Mouse (Mus musculus) neural tube, embryonic 11.5 days (tissue): Measurements from ENCODE around the gene Adprhl1. TPM values are rescaled to one million over a fixed set of nuclear protein-coding genes. Genes with fewer than 3 reads are reported as not detected.

ENCODE experiments used
- ATAC-seq: fragments of 200-750 bp; cut with Nextera tagmentation; 2 replicates; pipeline ENCODE4 v1.8.0; 2017; ENCODE audit warnings: moderate number of reproducible peaks, mild to moderate bottlenecking, moderate TSS enrichment, moderate library complexity; ENCODE audit not compliant: insufficient read depth, low FRiP score, low TSS enrichment
- DNase-seq: peaks from one replicate; pipeline ENCODE4 v3.0.0-alpha.2; 2015; ENCODE audit warnings: low spot score
- H3K27ac ChIP-seq: fragments of 300-500 bp; sonication (generic); 2 replicates; pipeline ENCODE4 v1.5.1; 2014; ENCODE audit warnings: low read depth, mild to moderate bottlenecking, low read length
- H3K27me3 ChIP-seq: fragments of 300-500 bp; sonication (generic); 2 replicates; pipeline ENCODE4 v1.6.1; 2014; ENCODE audit warnings: mild to moderate bottlenecking, low read length, mixed read lengths; ENCODE audit not compliant: control insufficient read depth, insufficient read depth
- H3K36me3 ChIP-seq: fragments of 300-500 bp; sonication (generic); 2 replicates; pipeline ENCODE4 v1.6.1; 2014; ENCODE audit warnings: mild to moderate bottlenecking, low read length, moderate library complexity, mixed read lengths; ENCODE audit not compliant: control insufficient read depth, insufficient read depth
- H3K4me1 ChIP-seq: fragments of 300-500 bp; sonication (generic); 2 replicates; pipeline ENCODE4 v1.6.1; 2014; ENCODE audit warnings: low read length, mixed read lengths; ENCODE audit not compliant: control insufficient read depth, insufficient read depth
- H3K4me2 ChIP-seq: fragments of 300-500 bp; sonication (generic); 2 replicates; pipeline ENCODE4 v1.6.1; 2014; ENCODE audit warnings: low read depth, mild to moderate bottlenecking, moderate library complexity
- H3K4me3 ChIP-seq: fragments of 300-500 bp; sonication (generic); 2 replicates; pipeline ENCODE4 v1.5.1; 2014; ENCODE audit warnings: low read depth, low read length
- H3K9ac ChIP-seq: fragments of 300-500 bp; sonication (generic); 2 replicates; pipeline ENCODE4 v1.6.1; 2014; ENCODE audit warnings: mild to moderate bottlenecking, low read length
- H3K9me3 ChIP-seq: fragments of 300-500 bp; sonication (generic); 2 replicates; pipeline ENCODE4 v1.6.1; 2016; ENCODE audit warnings: low read length; ENCODE audit not compliant: control insufficient read depth
- WGBS: fragments of 180-500 bp; shearing (Covaris S2); extraction: QIAGEN DNeasy Blood & Tissue Kit; methylation state at CpG from one replicate; pipeline ENCODE4 v1.1.7; 2014; 5-methylcytosine and 5-hydroxymethylcytosine counted together
- polyA plus RNA-seq: library from polyadenylated mRNA; unstranded; fragments of >200 nt; fragmentation: Nextera tagmentation; extraction: Ambion mirVana; gene quantifications from 2 replicates; pipeline ENCODE4 v1.2.1, GENCODE M21; 2014

Adprhl1 gene
- polyA plus RNA-seq, 1 experiment from 2014 or later = 0.61 TPM

DNA sequence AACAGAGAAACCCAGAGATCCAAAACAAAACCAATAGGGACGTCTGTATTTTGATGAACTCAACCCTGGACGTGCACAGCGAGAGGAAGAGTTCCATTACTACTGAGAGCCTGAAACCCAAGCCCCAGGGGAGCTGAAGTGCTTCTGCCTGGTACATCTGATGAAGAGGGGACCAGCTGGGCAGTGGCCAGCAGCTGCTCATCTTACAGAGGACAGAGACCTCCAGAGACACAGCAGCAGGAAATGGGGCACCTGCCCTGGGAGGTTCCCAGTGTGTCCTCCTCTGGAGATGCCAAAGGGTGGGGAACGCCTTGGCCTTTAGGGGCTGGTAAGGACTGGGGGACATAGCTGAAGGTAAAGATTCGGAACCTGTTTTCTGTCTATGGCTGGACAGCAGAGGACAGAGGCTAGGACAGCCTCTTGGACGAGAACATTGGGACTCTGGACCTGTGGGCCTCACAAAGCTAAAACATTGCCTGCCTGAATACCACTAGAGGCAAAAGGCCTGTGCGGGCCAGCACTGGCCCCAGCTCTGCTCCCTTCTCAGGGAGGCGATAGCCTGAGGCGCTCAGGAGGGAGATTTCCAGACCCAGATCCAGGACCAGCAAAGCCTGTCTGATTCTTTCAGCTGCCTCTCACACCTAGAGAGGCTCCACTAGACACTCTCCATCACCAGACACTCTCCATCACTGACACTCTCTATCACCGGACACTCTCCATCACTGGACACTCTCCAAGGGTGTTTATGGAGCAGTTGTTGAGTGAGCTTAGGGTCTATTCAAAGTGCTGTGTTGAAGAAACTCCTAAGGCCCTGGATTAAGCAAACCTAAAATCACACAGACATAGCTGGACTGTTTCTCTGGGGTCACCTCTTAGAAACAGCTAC is 10.7 kb downstream of the Adprhl1 start:
- DNase-seq = no peak
- no peak for ATAC-seq
- no peaks in the 10 kb centered on the region for H3K9me3 ChIP-seq
- 79% methylated on average over 10 of the region's 10 CpGs for WGBS
- no peak overlapping the region for H3K4me2 ChIP-seq
- no peak overlapping the region for H3K4me3 ChIP-seq
- no peaks in the 10 kb centered on the region for H3K4me1 ChIP-seq
- H3K27me3 ChIP-seq = no peaks in the 10 kb centered on the region
- no peak overlapping the region for H3K9ac ChIP-seq
- no peaks in the 10 kb centered on the region for H3K36me3 ChIP-seq
- no peak overlapping the region for H3K27ac ChIP-seq

DNA sequence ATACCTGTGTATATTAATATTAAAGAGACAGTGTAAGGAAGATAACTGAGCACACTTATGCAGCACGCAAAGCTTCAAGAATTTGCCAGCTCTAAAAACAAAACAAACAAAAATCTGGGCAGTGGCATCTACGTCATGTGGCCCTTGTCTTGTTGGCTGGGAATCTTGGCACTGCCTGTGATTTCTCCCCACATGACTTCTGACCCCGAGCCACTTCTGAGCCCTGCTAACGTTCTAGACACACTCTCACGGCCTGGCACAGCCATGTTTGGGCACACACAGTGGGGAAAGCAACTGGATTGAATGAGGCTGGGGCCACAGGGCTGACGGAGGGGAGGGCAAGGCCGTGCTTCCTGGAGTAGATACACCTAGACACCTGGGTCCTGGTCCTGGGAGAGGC is 13.3 kb downstream of the Adprhl1 start:
- WGBS = 82% methylated on average over 7 of the region's 7 CpGs
- Histone ChIP-seq H3K9me3 (no peaks in the 10 kb centered on the region), H3K4me3 (no peak overlapping the region), H3K4me2 (no peak overlapping the region), H3K27ac (no peak overlapping the region), H3K36me3 (no peaks in the 10 kb centered on the region), H3K4me1 (no peaks in the 10 kb centered on the region), H3K9ac (no peak overlapping the region), H3K27me3 (no peaks in the 10 kb centered on the region)
- no peak for ATAC-seq
- no peak for DNase-seq

DNA sequence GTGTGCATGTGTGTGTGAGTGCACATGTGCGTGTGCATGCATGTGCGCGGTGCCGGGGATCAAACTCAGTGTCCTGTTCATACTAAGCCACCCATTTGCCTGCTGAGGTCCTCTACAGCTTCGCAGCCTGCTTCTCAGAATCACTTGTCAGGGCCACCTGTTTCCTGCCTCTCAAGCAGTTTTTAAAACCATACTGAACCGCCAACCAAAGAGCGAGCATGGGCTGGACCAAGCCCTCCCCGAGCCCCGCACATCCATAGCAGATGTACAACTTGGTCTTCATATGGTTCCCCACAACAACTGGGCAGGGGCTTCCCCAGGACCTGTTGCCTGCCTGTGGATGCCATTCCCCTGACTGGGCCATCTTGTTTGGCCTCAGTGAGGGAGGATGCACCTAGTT is 13.9 kb downstream of the Adprhl1 start:
- Histone ChIP-seq H3K4me1 (no peaks in the 10 kb centered on the region), H3K36me3 (no peaks in the 10 kb centered on the region), H3K4me2 (no peak overlapping the region), H3K27ac (no peak overlapping the region), H3K9ac (no peak overlapping the region), H3K27me3 (no peaks in the 10 kb centered on the region), H3K9me3 (no peaks in the 10 kb centered on the region), H3K4me3 (no peak overlapping the region)
- DNase-seq (no peak), ATAC-seq (no peak)
- 91% methylated on average over 9 of the region's 9 CpGs for WGBS

DNA sequence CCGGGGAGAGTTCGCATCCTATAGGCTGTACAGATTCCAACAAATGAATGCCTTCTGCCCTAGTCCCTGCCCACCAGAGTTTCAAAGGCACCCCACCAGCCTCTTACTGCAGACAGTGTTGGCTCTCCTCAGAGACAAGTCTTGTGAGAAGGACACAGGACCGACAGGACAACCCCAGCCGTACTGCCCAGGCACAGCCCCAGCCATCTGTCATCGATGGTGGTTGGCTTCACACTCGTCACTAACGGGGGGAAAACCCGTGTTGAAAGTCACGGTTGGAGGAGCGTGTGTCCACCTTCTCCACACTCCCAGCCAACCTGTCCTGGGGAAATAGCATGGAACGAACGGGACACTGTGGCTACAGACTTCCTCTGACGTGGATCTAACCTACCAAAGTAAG is 19.2 kb downstream of the Adprhl1 start:
- DNase-seq (no peak), ATAC-seq (no peak)
- H3K4me1 ChIP-seq = no peaks in the 10 kb centered on the region
- WGBS = 88% methylated on average over 13 of the region's 13 CpGs
- H3K36me3 ChIP-seq = no peaks in the 10 kb centered on the region
- H3K4me3 ChIP-seq = no peak overlapping the region
- no peaks in the 10 kb centered on the region for H3K27me3 ChIP-seq
- no peak overlapping the region for H3K4me2 ChIP-seq
- H3K9me3 ChIP-seq = no peaks in the 10 kb centered on the region
- no peak overlapping the region for H3K27ac ChIP-seq
- H3K9ac ChIP-seq = no peak overlapping the region

DNA sequence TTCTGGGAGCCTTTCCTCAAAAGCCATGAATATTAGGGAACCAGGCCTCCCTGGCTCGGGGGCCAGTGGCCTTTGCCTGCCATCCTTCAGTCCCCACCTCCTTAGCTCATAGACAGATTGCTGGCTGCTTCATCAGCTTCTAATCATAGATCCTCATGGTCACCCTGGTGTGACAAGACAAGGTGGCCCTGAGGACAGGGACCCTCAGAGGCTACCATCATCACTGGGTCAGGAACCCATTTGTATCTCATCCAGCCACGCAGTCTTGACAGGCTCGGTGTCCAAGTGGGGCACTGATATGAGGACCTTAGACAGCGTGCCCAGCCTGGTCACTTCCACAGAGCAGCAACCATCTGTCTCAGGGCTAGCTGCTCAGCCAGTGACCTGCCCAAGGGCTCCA is 23.5 kb downstream of the Adprhl1 start:
- Histone ChIP-seq H3K9me3 (no peaks in the 10 kb centered on the region), H3K4me1 (no peaks in the 10 kb centered on the region), H3K9ac (no peak overlapping the region), H3K4me3 (no peak overlapping the region), H3K27ac (no peak overlapping the region), H3K27me3 (no peaks in the 10 kb centered on the region), H3K4me2 (no peak overlapping the region), H3K36me3 (no peaks in the 10 kb centered on the region)
- 82% methylated on average over 4 of the region's 4 CpGs for WGBS
- no peak for ATAC-seq
- no peak for DNase-seq

DNA sequence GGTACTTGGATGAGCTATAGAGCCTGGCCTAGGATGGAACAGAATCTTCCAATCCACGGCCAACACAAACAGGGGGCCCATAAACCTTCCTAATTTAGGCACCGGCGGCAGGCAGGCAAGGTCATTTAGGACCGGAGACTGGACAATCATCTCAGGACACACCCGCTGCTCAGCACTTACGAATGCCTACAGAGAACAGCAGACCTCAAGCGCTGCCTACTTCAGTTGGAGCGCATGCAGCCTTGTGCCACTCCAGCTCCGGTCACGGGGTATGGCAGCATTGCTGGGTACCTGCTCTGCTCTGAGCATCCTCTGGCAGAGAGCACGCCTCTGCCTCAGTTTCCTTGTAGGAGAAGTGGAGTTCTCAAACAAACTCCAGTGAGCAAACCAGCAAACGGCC is 24.2 kb downstream of the Adprhl1 start:
- WGBS = 60% methylated on average over 12 of the region's 12 CpGs

DNA sequence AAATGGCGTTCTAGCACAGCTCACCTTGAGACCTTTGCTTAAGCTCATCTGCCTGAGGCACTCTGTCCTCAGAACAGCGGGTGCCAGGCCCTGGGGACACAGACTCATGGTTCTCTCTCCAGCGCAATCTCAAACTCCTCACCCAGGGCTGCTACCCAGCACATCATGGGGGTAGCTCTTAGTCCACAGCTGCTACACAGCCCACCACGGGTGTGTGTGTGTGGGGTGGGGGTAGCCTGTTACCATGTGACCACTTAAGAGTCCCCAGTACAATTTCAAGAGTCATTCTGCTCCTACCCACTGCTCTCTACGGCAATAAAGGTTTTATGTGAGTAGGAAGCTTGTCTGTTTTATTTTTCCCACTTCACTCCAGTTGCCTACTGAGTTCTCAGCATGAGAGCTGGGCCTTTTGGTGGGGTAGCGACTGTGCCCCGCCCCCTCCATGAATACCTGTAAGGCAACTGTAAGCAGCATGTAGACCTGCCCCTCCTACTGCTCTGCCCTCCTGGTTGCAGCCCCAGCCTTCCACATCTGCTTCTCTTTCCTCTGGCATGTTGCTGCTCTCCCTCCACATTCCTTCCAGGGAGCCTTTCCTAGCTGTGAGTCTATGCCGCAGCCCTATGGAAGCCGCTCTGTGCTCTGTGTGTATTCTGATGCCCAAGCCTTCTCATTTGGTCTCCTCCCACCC is 24.9 kb downstream of the Adprhl1 start:
- H3K36me3 ChIP-seq = no peaks in the 10 kb centered on the region
- ATAC-seq = no peak
- no peak for DNase-seq
- WGBS = 39% methylated on average over 9 of the region's 9 CpGs
- H3K9ac ChIP-seq = no peak overlapping the region
- H3K4me1 ChIP-seq = no peaks in the 10 kb centered on the region
- H3K4me3 ChIP-seq = no peak overlapping the region
- H3K27me3 ChIP-seq = no peaks in the 10 kb centered on the region
- H3K9me3 ChIP-seq = no peaks in the 10 kb centered on the region
- H3K27ac ChIP-seq = no peak overlapping the region
- no peak overlapping the region for H3K4me2 ChIP-seq

More for the DNA sequence above, 24.2 kb downstream of the Adprhl1 start:
- Histone ChIP-seq H3K4me1 (no peaks in the 10 kb centered on the region), H3K9ac (no peak overlapping the region), H3K9me3 (no peaks in the 10 kb centered on the region), H3K36me3 (no peaks in the 10 kb centered on the region), H3K4me3 (no peak overlapping the region), H3K27ac (no peak overlapping the region), H3K27me3 (no peaks in the 10 kb centered on the region), H3K4me2 (no peak overlapping the region)
- DNase-seq (no peak), ATAC-seq (no peak)

DNA sequence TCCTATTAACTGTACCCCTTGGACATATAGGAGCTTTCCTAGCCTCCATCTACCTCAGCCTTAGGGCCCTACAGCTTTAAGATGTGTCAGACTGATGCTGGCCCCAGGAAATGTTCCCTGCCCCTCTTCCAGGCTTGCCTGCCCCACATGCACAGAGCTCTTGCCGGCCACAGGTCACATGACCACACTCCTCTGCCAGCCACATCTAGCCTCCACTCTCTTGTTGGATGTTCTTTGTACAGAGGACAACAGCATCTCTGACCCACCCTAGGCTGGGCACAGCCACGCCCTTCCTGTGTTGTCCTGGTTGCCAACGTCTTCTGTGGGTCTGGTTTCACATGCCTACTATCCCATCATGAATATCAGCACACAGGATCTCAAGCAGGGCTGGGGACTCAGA is 26.8 kb downstream of the Adprhl1 start:
- no peak overlapping the region for H3K4me3 ChIP-seq
- no peaks in the 10 kb centered on the region for H3K9me3 ChIP-seq
- 78% methylated on average over 3 of the region's 3 CpGs for WGBS
- DNase-seq (no peak), ATAC-seq (no peak)
- H3K9ac ChIP-seq = no peak overlapping the region
- H3K27me3 ChIP-seq = no peaks in the 10 kb centered on the region
- H3K4me2 ChIP-seq = no peak overlapping the region
- no peak overlapping the region for H3K27ac ChIP-seq
- H3K36me3 ChIP-seq = no peaks in the 10 kb centered on the region
- no peaks in the 10 kb centered on the region for H3K4me1 ChIP-seq

DNA sequence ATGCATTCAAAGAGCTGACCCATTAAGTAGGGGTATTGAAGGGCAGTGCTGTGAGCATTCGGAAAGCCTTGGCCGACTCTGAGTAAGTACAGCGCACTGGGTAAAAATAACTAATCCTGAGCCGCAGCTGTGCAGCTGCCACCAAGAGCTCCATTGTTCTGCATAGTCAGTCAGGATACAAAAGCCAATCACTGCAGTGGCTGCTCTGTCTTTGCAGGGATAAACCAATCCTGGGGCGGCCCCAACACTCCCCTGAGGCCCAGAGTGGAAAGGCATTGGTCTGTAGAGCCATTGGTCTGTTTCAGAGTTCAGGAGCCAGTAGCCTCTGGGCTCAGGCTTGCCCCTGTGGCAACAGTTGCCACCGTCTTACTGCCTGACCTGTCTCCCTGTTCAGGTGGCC is 27.7 kb downstream of the Adprhl1 start:
- no peaks in the 10 kb centered on the region for H3K4me1 ChIP-seq
- H3K4me3 ChIP-seq = no peak overlapping the region
- ATAC-seq = no peak
- H3K9me3 ChIP-seq = no peaks in the 10 kb centered on the region
- no peaks in the 10 kb centered on the region for H3K36me3 ChIP-seq
- H3K4me2 ChIP-seq = no peak overlapping the region
- 54% methylated on average over 6 of the region's 6 CpGs for WGBS
- DNase-seq = peak; percentile 52
- no peak overlapping the region for H3K9ac ChIP-seq
- H3K27ac ChIP-seq = no peak overlapping the region
- no peaks in the 10 kb centered on the region for H3K27me3 ChIP-seq
